Mouse (Mus musculus): ENCODE results near the gene Galnt18. TPM values are rescaled to one million over a fixed set of nuclear protein-coding genes. Genes with fewer than 3 reads are reported as not detected.

Galnt18 gene
- polyA plus RNA-seq, 1 experiment from 2014 or later = 8.0 TPM

GRCm38 (mm10) chr7:111654526-111654925 is 125.3 kb downstream of the Galnt18 start:
- ATAC-seq (ENCODE audit: low FRiP score) = no peak
- Histone ChIP-seq H3K9me3 (replicated peaks) (no peaks in the 10 kb centered on the region), H3K4me3 (no peak overlapping the region), H3K4me1 (no peaks in the 10 kb centered on the region), H3K4me2 (replicated peaks) (no peak overlapping the region), H3K36me3 (no peaks in the 10 kb centered on the region), H3K27ac (no peak overlapping the region), H3K9ac (no peak overlapping the region), H3K27me3 (no peaks in the 10 kb centered on the region)

GRCm38 (mm10) chr7:111644362-111644761 is 135.4 kb downstream of the Galnt18 start:
- Histone ChIP-seq H3K9me3 (replicated peaks) (no peaks in the 10 kb centered on the region), H3K27ac (no peak overlapping the region), H3K4me3 (no peak overlapping the region), H3K27me3 (no peaks in the 10 kb centered on the region), H3K4me1 (no peaks in the 10 kb centered on the region), H3K9ac (no peak overlapping the region), H3K4me2 (replicated peaks) (no peak overlapping the region), H3K36me3 (no peaks in the 10 kb centered on the region)
- no peak for ATAC-seq (ENCODE audit: low FRiP score)

GRCm38 (mm10) chr7:111638899-111639298 is 140.9 kb downstream of the Galnt18 start:
- Histone ChIP-seq H3K4me1 (peaks cover 7% of the 10 kb centered on the region; the same call in 1 of the 2 replicates), H3K36me3 (no peaks in the 10 kb centered on the region), H3K9ac (no peak overlapping the region), H3K27me3 (no peaks in the 10 kb centered on the region), H3K9me3 (replicated peaks) (no peaks in the 10 kb centered on the region), H3K4me3 (no peak overlapping the region), H3K4me2 (replicated peaks) (no peak overlapping the region), H3K27ac (no peak overlapping the region)
- no peak for ATAC-seq (ENCODE audit: low FRiP score)
- WGBS = 83% methylated on average over 2 of the region's 2 CpGs

GRCm38 (mm10) chr7:111638465-111638864 is 141.3 kb downstream of the Galnt18 start:
- WGBS = 87% methylated on average over 5 of the region's 5 CpGs
- H3K27me3 ChIP-seq = no peaks in the 10 kb centered on the region
- ATAC-seq (ENCODE audit: low FRiP score) = no peak
- H3K9me3 ChIP-seq (replicated peaks) = no peaks in the 10 kb centered on the region
- no peak overlapping the region for H3K27ac ChIP-seq
- no peak overlapping the region for H3K4me2 ChIP-seq (replicated peaks)
- H3K36me3 ChIP-seq = no peaks in the 10 kb centered on the region
- peaks cover 7% of the 10 kb centered on the region; the same call in 1 of the 2 replicates for H3K4me1 ChIP-seq
- no peak overlapping the region for H3K9ac ChIP-seq
- H3K4me3 ChIP-seq = no peak overlapping the region

GRCm38 (mm10) chr7:111637866-111638448 is 141.8 kb downstream of the Galnt18 start:
- Histone ChIP-seq H3K4me3 (no peak overlapping the region), H3K4me1 (peaks cover 7% of the 10 kb centered on the region; the same call in 1 of the 2 replicates), H3K27ac (no peak overlapping the region), H3K36me3 (no peaks in the 10 kb centered on the region), H3K4me2 (replicated peaks) (no peak overlapping the region), H3K27me3 (no peaks in the 10 kb centered on the region), H3K9me3 (replicated peaks) (no peaks in the 10 kb centered on the region), H3K9ac (no peak overlapping the region)
- WGBS = 83% methylated on average over 2 of the region's 2 CpGs
- no peak for ATAC-seq (ENCODE audit: low FRiP score)

GRCm38 (mm10) chr7:111636503-111636902 is 143.3 kb downstream of the Galnt18 start:
- no peak overlapping the region for H3K9ac ChIP-seq
- no peak overlapping the region for H3K4me3 ChIP-seq
- H3K27ac ChIP-seq = no peak overlapping the region
- WGBS = 85% methylated on average over 5 of the region's 5 CpGs
- ATAC-seq (ENCODE audit: low FRiP score) = no peak
- peaks cover 7% of the 10 kb centered on the region; the same call in 1 of the 2 replicates for H3K4me1 ChIP-seq
- no peaks in the 10 kb centered on the region for H3K27me3 ChIP-seq
- H3K36me3 ChIP-seq = no peaks in the 10 kb centered on the region
- H3K4me2 ChIP-seq (replicated peaks) = no peak overlapping the region
- no peaks in the 10 kb centered on the region for H3K9me3 ChIP-seq (replicated peaks)

- Histone ChIP-seq H3K27ac (no peak overlapping the region), H3K9me3 (replicated peaks) (no peaks in the 10 kb centered on the region), H3K4me3 (no peak overlapping the region), H3K4me2 (replicated peaks) (no peak overlapping the region), H3K36me3 (no peaks in the 10 kb centered on the region), H3K27me3 (no peaks in the 10 kb centered on the region), H3K9ac (no peak overlapping the region), H3K4me1 (no peaks in the 10 kb centered on the region)
- WGBS = 88% methylated on average over 4 of the region's 4 CpGs
- no peak for ATAC-seq (ENCODE audit: low FRiP score)
Observed at GRCm38 (mm10) chr7:111631265-111631664, 148.5 kb downstream of the Galnt18 start.

GRCm38 (mm10) chr7:111626232-111626631 is 153.5 kb downstream of the Galnt18 start:
- Histone ChIP-seq H3K9ac (no peak overlapping the region), H3K4me2 (replicated peaks) (no peak overlapping the region), H3K9me3 (replicated peaks) (no peaks in the 10 kb centered on the region), H3K36me3 (no peaks in the 10 kb centered on the region), H3K4me1 (no peaks in the 10 kb centered on the region), H3K4me3 (no peak overlapping the region), H3K27ac (no peak overlapping the region), H3K27me3 (no peaks in the 10 kb centered on the region)
- WGBS = 77% methylated on average over 2 of the region's 2 CpGs
- ATAC-seq (ENCODE audit: low FRiP score) = no peak

- 82% methylated on average over 5 of the region's 5 CpGs for WGBS
- Histone ChIP-seq H3K9me3 (replicated peaks) (no peaks in the 10 kb centered on the region), H3K27ac (no peak overlapping the region), H3K27me3 (no peaks in the 10 kb centered on the region), H3K4me3 (no peak overlapping the region), H3K4me2 (replicated peaks) (no peak overlapping the region), H3K36me3 (no peaks in the 10 kb centered on the region), H3K4me1 (no peaks in the 10 kb centered on the region), H3K9ac (no peak overlapping the region)
- ATAC-seq (ENCODE audit: low FRiP score) = no peak
Observed at GRCm38 (mm10) chr7:111625736-111626135, 154.0 kb downstream of the Galnt18 start.

GRCm38 (mm10) chr7:111616231-111616937 is 163.4 kb downstream of the Galnt18 start:
- H3K9me3 ChIP-seq (replicated peaks) = no peaks in the 10 kb centered on the region
- H3K4me2 ChIP-seq (replicated peaks) = no peak overlapping the region
- H3K4me3 ChIP-seq = no peak overlapping the region
- H3K4me1 ChIP-seq = no peaks in the 10 kb centered on the region
- no peak overlapping the region for H3K27ac ChIP-seq
- WGBS = 70% methylated on average over 16 of the region's 16 CpGs
- H3K9ac ChIP-seq = no peak overlapping the region
- H3K36me3 ChIP-seq = no peaks in the 10 kb centered on the region
- H3K27me3 ChIP-seq = no peaks in the 10 kb centered on the region
- ATAC-seq (ENCODE audit: low FRiP score) = no peak

GRCm38 (mm10) chr7:111614471-111614870 is 165.3 kb downstream of the Galnt18 start:
- Histone ChIP-seq H3K36me3 (no peaks in the 10 kb centered on the region), H3K4me1 (no peaks in the 10 kb centered on the region), H3K9ac (no peak overlapping the region), H3K4me2 (replicated peaks) (no peak overlapping the region), H3K4me3 (no peak overlapping the region), H3K9me3 (replicated peaks) (no peaks in the 10 kb centered on the region), H3K27me3 (no peaks in the 10 kb centered on the region), H3K27ac (no peak overlapping the region)
- ATAC-seq (ENCODE audit: low FRiP score) = no peak
- 83% methylated on average over 1 of the region's 1 CpGs for WGBS

- Histone ChIP-seq H3K27me3 (no peaks in the 10 kb centered on the region), H3K4me2 (replicated peaks) (no peak overlapping the region), H3K36me3 (no peaks in the 10 kb centered on the region), H3K4me3 (no peak overlapping the region), H3K9ac (no peak overlapping the region), H3K9me3 (replicated peaks) (no peaks in the 10 kb centered on the region), H3K4me1 (no peaks in the 10 kb centered on the region), H3K27ac (no peak overlapping the region)
- ATAC-seq (ENCODE audit: low FRiP score) = no peak
- 86% methylated on average over 2 of the region's 2 CpGs for WGBS
Observed at GRCm38 (mm10) chr7:111607476-111607875, 172.3 kb downstream of the Galnt18 start.

GRCm38 (mm10) chr7:111606091-111606490 is 173.7 kb downstream of the Galnt18 start:
- Histone ChIP-seq H3K4me3 (no peak overlapping the region), H3K36me3 (no peaks in the 10 kb centered on the region), H3K27ac (no peak overlapping the region), H3K9ac (no peak overlapping the region), H3K9me3 (replicated peaks) (no peaks in the 10 kb centered on the region), H3K4me1 (no peaks in the 10 kb centered on the region), H3K4me2 (replicated peaks) (no peak overlapping the region), H3K27me3 (no peaks in the 10 kb centered on the region)
- WGBS = 93% methylated on average over 3 of the region's 3 CpGs
- no peak for ATAC-seq (ENCODE audit: low FRiP score)
